Mouse (Mus musculus) limb, embryonic 11.5 days (tissue): ENCODE data around the gene Cers5. TPM values are rescaled to one million over a fixed set of nuclear protein-coding genes. Genes with fewer than 3 reads are reported as not detected.

Source experiments
- ATAC-seq: fragments of 200-750 bp; cut with Nextera tagmentation; 2 replicates; pipeline ENCODE4 v1.8.0; 2017; ENCODE audit warnings: low read depth; ENCODE audit not compliant: insufficient number of reproducible peaks, low FRiP score, low TSS enrichment
- DNase-seq: peaks from one replicate; pipeline ENCODE4 v3.0.0-alpha.2; 2015; ENCODE audit warnings: low spot score
- H3K27ac ChIP-seq: fragments of 300-500 bp; sonication (generic); replicated peaks from 2 replicates; pipeline ENCODE4 v1.5.1; 2014; ENCODE audit warnings: low read depth, mild to moderate bottlenecking, low read length
- H3K27me3 ChIP-seq: fragments of 300-500 bp; sonication (generic); 2 replicates; pipeline ENCODE4 v1.6.1; 2014; ENCODE audit warnings: mild to moderate bottlenecking, low read length, mixed read lengths; ENCODE audit not compliant: control insufficient read depth, insufficient read depth
- H3K36me3 ChIP-seq: fragments of 300-500 bp; sonication (generic); 2 replicates; pipeline ENCODE4 v1.6.1; 2014; ENCODE audit warnings: mild to moderate bottlenecking, low read length, moderate library complexity, mixed read lengths; ENCODE audit not compliant: control insufficient read depth, insufficient read depth
- H3K4me1 ChIP-seq: fragments of 300-500 bp; sonication (generic); 2 replicates; pipeline ENCODE4 v1.6.1; 2014; ENCODE audit warnings: low read length, mixed read lengths; ENCODE audit not compliant: control insufficient read depth, insufficient read depth
- H3K4me2 ChIP-seq: fragments of 300-500 bp; sonication (generic); 2 replicates; pipeline ENCODE4 v1.6.1; 2014; ENCODE audit warnings: low read depth, mild to moderate bottlenecking, moderate library complexity; ENCODE audit not compliant: severe bottlenecking
- H3K4me3 ChIP-seq: fragments of 300-500 bp; sonication (generic); 2 replicates; pipeline ENCODE4 v1.5.1; 2014; ENCODE audit warnings: low read depth, low read length
- H3K9ac ChIP-seq: fragments of 300-500 bp; sonication (generic); 2 replicates; pipeline ENCODE4 v1.6.1; 2014; ENCODE audit warnings: mild to moderate bottlenecking, low read length
- H3K9me3 ChIP-seq: fragments of 300-500 bp; sonication (generic); 2 replicates; pipeline ENCODE4 v1.6.1; 2016; ENCODE audit warnings: low read length; ENCODE audit not compliant: control insufficient read depth
- whole genome bisulfite sequencing: fragments of 180-500 bp; shearing (Covaris S2); extraction: QIAGEN DNeasy Blood & Tissue Kit; methylation state at CpG from one replicate; pipeline ENCODE4 v1.1.7; 2014; 5-methylcytosine and 5-hydroxymethylcytosine counted together
- polyA plus RNA-seq: library from polyadenylated mRNA; unstranded; fragments of >200 nt; fragmentation: Nextera tagmentation; extraction: Ambion mirVana; gene quantifications from 2 replicates; pipeline ENCODE4 v1.2.1, GENCODE M21; 2014

Gene Cers5
- polyA plus RNA-seq, 1 experiment from 2014 or later, result 75.3 TPM

- no peak overlapping the region for H3K4me3 ChIP-seq
- peaks cover 12% of the 10 kb centered on the region for H3K36me3 ChIP-seq
- no peak overlapping the region for H3K9ac ChIP-seq
- no peak for ATAC-seq
- DNase-seq, result no peak
- WGBS, result 84% methylated on average over 5 of the region's 5 CpGs
- H3K27me3 ChIP-seq, result no peaks in the 10 kb centered on the region
- H3K4me1 ChIP-seq, result peaks cover 10% of the 10 kb centered on the region
- no peak overlapping the region for H3K27ac ChIP-seq
- no peak overlapping the region for H3K4me2 ChIP-seq
- H3K9me3 ChIP-seq, result no peaks in the 10 kb centered on the region
Measured at GRCm38 (mm10) chr15:99797898-99798297, 25.2 kb upstream of the Cers5 start.

- peaks cover 20% of the 10 kb centered on the region for H3K36me3 ChIP-seq
- H3K4me3 ChIP-seq, result no peak overlapping the region
- H3K27ac ChIP-seq, result no peak overlapping the region
- peaks cover under 1% of the 10 kb centered on the region; the same call in 1 of the 2 replicates for H3K4me1 ChIP-seq
- DNase-seq (no peak), ATAC-seq (no peak)
- H3K9ac ChIP-seq, result no peak overlapping the region
- H3K27me3 ChIP-seq, result no peaks in the 10 kb centered on the region
- H3K4me2 ChIP-seq, result no peak overlapping the region
- H3K9me3 ChIP-seq, result no peaks in the 10 kb centered on the region; the same call in 1 of the 2 replicates
- WGBS, result 55% methylated on average over 9 of the region's 9 CpGs
Measured at GRCm38 (mm10) chr15:99796735-99797134, 24.1 kb upstream of the Cers5 start.

- no peak for ATAC-seq
- no peak overlapping the region for H3K27ac ChIP-seq
- no peak overlapping the region for H3K4me2 ChIP-seq
- no peaks in the 10 kb centered on the region for H3K27me3 ChIP-seq
- 86% methylated on average over 3 of the region's 3 CpGs for WGBS
- H3K4me3 ChIP-seq, result no peak overlapping the region
- H3K9me3 ChIP-seq, result no peaks in the 10 kb centered on the region; the same call in 1 of the 2 replicates
- no peak overlapping the region for H3K9ac ChIP-seq
- no peak for DNase-seq
- H3K36me3 ChIP-seq, result peaks cover 22% of the 10 kb centered on the region
- H3K4me1 ChIP-seq, result no peaks in the 10 kb centered on the region
Measured at GRCm38 (mm10) chr15:99796066-99796465, 23.4 kb upstream of the Cers5 start.

- no peak overlapping the region for H3K4me3 ChIP-seq
- peaks cover 29% of the 10 kb centered on the region for H3K36me3 ChIP-seq
- no peak overlapping the region for H3K4me2 ChIP-seq
- ATAC-seq, result no peak
- H3K4me1 ChIP-seq, result no peaks in the 10 kb centered on the region
- no peaks in the 10 kb centered on the region; the same call in 1 of the 2 replicates for H3K9me3 ChIP-seq
- no peak overlapping the region for H3K27ac ChIP-seq
- WGBS, result 94% methylated on average over 16 of the region's 16 CpGs
- DNase-seq, result no peak
- no peak overlapping the region for H3K9ac ChIP-seq
- no peaks in the 10 kb centered on the region for H3K27me3 ChIP-seq
Measured at GRCm38 (mm10) chr15:99792221-99792815, 19.6 kb upstream of the Cers5 start.

DNA sequence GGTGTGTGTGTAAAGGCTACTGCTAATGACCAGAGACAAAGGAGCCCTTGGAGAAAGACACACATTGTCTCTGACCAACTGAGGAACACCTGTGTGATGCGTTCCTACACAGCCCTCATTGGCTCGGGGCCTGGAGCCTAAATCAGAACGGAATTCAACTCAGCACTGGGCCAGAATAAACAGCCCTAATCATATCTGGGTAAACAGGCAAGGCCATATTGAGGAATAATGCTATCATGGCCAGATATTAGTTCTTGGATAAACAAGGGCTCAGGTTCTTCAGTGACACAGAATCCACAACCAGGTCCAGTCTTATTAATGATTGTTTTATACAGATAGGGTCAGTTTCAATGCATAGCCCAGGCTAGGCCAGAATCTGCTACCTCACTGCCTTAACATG is 18.3 kb upstream of the Cers5 start:
- Histone ChIP-seq H3K9me3 (no peaks in the 10 kb centered on the region; the same call in 1 of the 2 replicates), H3K27ac (no peak overlapping the region), H3K9ac (no peak overlapping the region), H3K36me3 (peaks cover 26% of the 10 kb centered on the region), H3K27me3 (no peaks in the 10 kb centered on the region), H3K4me1 (no peaks in the 10 kb centered on the region), H3K4me2 (no peak overlapping the region), H3K4me3 (no peak overlapping the region)
- ATAC-seq (no peak), DNase-seq (no peak)
- 94% methylated on average over 3 of the region's 3 CpGs for WGBS

- Histone ChIP-seq H3K27me3 (no peaks in the 10 kb centered on the region), H3K4me2 (no peak overlapping the region)
Measured at GRCm38 (mm10) chr15:99790464-99790863, 17.8 kb upstream of the Cers5 start.

GRCm38 (mm10) chr15:99787625-99788120 is 15.0 kb upstream of the Cers5 start:
- no peaks in the 10 kb centered on the region for H3K4me1 ChIP-seq
- H3K27ac ChIP-seq, result no peak overlapping the region
- peaks cover 25% of the 10 kb centered on the region; the same call in 1 of the 2 replicates for H3K36me3 ChIP-seq
- no peak overlapping the region for H3K4me2 ChIP-seq
- WGBS, result 71% methylated on average over 9 of the region's 9 CpGs
- DNase-seq (no peak), ATAC-seq (no peak)
- H3K27me3 ChIP-seq, result no peaks in the 10 kb centered on the region
- H3K9me3 ChIP-seq, result no peaks in the 10 kb centered on the region; the same call in 1 of the 2 replicates
- H3K9ac ChIP-seq, result no peak overlapping the region
- no peak overlapping the region for H3K4me3 ChIP-seq

More at GRCm38 (mm10) chr15:99790464-99790863, 17.8 kb upstream of the Cers5 start:
- no peak overlapping the region for H3K4me3 ChIP-seq
- no peaks in the 10 kb centered on the region for H3K4me1 ChIP-seq
- H3K27ac ChIP-seq, result no peak overlapping the region
- DNase-seq (no peak), ATAC-seq (no peak)
- peaks cover 26% of the 10 kb centered on the region for H3K36me3 ChIP-seq
- 93% methylated on average over 6 of the region's 6 CpGs for WGBS
- no peak overlapping the region for H3K9ac ChIP-seq
- H3K9me3 ChIP-seq, result no peaks in the 10 kb centered on the region; the same call in 1 of the 2 replicates

- ATAC-seq (no peak), DNase-seq (no peak)
- no peak overlapping the region for H3K4me2 ChIP-seq
- WGBS, result 91% methylated on average over 16 of the region's 16 CpGs
- no peaks in the 10 kb centered on the region for H3K27me3 ChIP-seq
- H3K4me1 ChIP-seq, result no peaks in the 10 kb centered on the region
- no peaks in the 10 kb centered on the region for H3K9me3 ChIP-seq
- H3K4me3 ChIP-seq, result no peak overlapping the region
- peaks cover 11% of the 10 kb centered on the region for H3K36me3 ChIP-seq
- no peak overlapping the region for H3K9ac ChIP-seq
- no peak overlapping the region for H3K27ac ChIP-seq
Measured at GRCm38 (mm10) chr15:99778677-99779335, 6.1 kb upstream of the Cers5 start.
